Mouse (Mus musculus): ENCODE measurements around the gene Tob1.

- no peak for TF ChIP-seq MAX (IDR thresholded peaks at IDR 0.05)
- TF ChIP-seq CTCF (IDR thresholded peaks at IDR 0.05; ENCODE audit: control insufficient read depth, insufficient read depth, insufficient read length): no peak
- no peak for TF ChIP-seq MYOD1 (IDR thresholded peaks at IDR 0.05; ENCODE audit: control insufficient read depth, insufficient read length, low read depth)
- no peak for TF ChIP-seq USF1 (IDR thresholded peaks at IDR 0.05; ENCODE audit: low read depth)
- no peak for TF ChIP-seq FOSL1 (IDR thresholded peaks at IDR 0.05; ENCODE audit: insufficient read depth, low read length, poor library complexity, severe bottlenecking)
- no peak for TF ChIP-seq CEBPB (IDR thresholded peaks at IDR 0.05; ENCODE audit: low read depth)
Measured at GRCm38 (mm10) chr11:94242760-94243421, 31.6 kb downstream of the Tob1 start.
